Mouse (Mus musculus) small intestine, adult 2 months (tissue): ENCODE data around the gene Mbd5.

Experiments used
- CTCF ChIP-seq: fragments of 200-500 bp; IDR thresholded peaks from 2 replicates; pipeline ENCODE4 v1.5.1; 2012; ENCODE audit warnings: low read depth, mild to moderate bottlenecking, control low read depth, inconsistent platforms, low read length, moderate library complexity, mixed read lengths; ENCODE audit not compliant: insufficient replicate concordance, insufficient read length; ENCODE audit errors: extremely low read depth
- POLR2A ChIP-seq: fragments of 200-500 bp; IDR thresholded peaks from 2 replicates; pipeline ENCODE4 v1.6.1; 2012; ENCODE audit warnings: low read depth, mild to moderate bottlenecking, control low read depth, inconsistent platforms, low read length, moderate library complexity

DNA sequence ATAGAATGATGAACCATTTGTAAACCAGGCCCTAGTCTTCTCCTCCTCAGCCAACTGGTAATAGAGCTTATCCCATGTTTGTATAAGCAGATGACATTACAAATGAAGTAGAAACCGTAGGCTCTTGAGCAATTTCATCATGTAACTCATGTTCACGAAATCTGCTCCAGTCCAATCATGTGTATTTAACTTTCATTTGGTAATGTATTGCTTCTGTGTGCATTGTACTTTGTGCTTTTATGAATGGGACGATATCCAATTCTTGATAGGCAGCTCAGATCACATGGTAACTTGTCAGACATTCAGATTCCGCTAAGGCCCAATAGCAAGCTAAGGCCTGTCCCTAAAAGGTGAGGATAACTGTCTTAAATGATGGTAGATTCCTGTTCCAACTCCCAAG, 141.5 kb downstream of the Mbd5 start:
- TF ChIP-seq CTCF (no peak), POLR2A (no peak)
